Mouse (Mus musculus): ENCODE data around the gene 6430571L13Rik.
A peak's percentile ranks its signal among the peaks of the same experiment; 100 is the strongest.

The 6430571L13Rik gene

GRCm38 (mm10) chr9:107384396-107384795, 44.0 kb downstream of the 6430571L13Rik start:
- no peak for DNase-seq (ENCODE audit: low spot score)

DNA sequence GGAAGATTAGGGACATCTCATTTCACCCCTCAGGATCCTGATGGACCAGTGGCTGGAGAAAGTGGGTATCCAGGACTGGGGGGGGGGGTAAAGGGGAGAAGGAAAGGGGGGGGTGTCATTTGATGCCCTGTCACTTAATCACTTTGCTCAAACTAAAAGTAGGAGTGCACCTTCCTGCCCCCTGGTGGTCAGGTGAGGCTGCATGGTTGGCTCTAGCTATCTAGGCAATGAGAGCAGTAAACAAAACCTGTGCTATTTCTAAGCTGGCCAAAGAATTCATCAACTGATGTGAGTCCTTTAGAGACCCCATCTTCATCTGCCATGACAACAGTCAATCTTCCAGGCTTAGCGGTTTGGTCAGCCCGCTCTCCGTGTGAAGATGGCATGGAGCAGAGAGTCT, 46.3 kb downstream of the 6430571L13Rik start:
- no peak for DNase-seq (ENCODE audit: low spot score)

DNA sequence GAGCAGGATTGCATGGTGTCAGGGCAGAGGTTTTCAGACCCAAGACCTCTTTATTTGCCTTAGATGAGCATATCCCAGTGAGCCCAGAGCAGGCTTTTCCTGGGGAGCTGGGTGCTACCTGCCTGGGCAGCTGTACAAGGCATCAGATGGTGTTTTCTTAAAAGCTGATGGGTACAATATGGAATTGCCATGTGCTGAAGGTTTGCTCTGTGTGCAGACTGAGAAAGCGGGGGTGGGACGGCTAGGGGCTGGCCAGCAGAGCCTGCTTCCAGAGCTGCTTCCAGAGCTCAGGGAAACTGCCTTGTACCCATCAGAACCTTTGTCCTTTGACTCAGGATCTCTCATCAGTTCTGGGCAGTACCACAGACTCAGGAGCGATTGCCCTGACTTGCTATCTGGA, 47.3 kb downstream of the 6430571L13Rik start:
- DNase-seq (ENCODE audit: low spot score): no peak

DNA sequence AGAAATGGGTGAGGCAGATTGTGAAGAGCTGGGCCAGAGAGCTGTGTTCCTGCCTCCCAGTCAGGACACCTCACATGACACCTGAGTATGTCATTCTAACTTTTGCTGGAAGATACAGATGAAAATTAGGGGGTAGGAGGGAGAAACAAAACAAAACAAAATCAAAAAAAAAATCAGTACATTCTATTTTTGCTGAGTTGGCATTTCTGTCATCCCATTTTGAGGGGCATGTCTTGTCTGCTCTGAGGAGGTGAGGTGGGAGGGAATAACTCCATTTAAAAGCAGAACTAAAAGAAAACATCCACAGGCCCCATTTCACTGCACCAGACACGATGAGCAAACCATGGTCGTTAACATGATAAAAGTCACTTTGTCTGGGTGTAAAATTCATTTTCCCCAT, 47.9 kb downstream of the 6430571L13Rik start:
- DNase-seq (ENCODE audit: low spot score): no peak

- no peak for DNase-seq (ENCODE audit: low spot score)
Observed at GRCm38 (mm10) chr9:107396397-107396796, 56.0 kb downstream of the 6430571L13Rik start.

DNA sequence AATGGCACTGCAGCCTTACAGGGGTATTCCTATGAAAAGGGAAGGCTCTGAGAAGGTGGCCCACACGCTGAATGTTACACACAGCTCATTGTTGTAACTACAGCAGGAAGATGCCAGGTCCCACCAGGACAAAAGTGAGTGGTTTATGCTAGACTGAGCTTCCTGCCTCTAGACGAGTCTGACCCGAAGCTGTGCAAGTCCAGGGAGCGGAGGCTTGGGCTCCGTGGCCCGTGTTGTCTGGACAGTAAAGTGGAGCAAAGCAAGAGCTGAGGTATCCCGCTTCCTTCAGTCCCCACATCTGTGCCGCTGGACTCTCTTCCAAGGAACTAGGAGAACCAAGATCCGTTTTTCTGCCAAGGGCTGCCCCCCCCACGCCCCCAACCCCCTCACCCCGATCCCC, 58.6 kb downstream of the 6430571L13Rik start:
- DNase-seq (ENCODE audit: low spot score): no peak

DNA sequence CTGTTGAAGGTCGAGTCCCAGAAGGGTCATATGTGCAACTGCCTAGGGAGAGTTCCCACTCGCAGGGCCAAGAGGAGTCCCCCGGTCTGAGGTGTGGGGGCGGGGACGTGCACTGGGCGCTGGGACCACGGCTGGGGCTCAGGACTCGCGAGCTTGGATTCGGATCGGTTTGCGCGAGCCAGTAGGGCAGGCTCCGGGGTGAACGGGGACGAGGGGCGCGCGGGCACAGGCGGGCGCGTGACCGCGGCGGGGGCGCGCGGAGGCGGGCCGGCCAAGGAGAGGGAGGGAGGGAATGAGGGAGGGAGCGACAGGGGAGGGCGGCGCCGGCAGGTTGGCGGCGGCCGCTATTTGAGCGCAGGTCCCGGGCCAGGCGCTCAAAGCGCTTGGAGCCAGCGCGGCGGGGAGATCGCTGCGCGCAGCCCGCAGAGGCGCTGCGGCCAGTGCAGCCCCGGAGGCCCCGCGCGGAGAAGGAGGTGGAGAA, 59.1 kb downstream of the 6430571L13Rik start, which contains the start of gene Cacna2d2:
Gene Cacna2d2 (plus strand): TSS at position 122 of the 481 bp plus-strand sequence.
- DNase-seq (ENCODE audit: low spot score): peak; percentile 44

DNA sequence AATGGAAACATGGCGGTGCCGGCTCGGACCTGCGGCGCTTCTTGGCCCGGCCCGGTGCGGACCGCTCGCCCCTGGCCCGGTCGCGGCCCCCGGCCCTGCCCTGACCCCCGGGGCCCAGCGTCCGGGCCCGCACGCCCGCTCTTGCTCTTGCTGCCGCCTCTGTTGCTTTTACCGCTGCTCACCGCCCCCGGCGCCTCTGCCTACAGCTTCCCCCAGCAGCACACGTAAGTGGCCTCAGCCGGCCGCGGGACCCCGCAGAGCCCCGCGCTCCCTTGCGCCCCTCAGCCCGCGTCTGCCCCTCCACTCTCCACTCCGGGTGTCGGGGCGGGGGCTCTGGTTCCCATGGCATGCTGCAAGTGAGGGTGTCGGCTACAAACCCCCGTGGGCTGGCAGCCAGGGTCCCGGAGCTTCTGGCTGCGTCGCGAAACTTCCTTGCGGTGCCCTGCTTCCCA, 59.7 kb downstream of the 6430571L13Rik start:
- no peak for DNase-seq (ENCODE audit: low spot score)

DNA sequence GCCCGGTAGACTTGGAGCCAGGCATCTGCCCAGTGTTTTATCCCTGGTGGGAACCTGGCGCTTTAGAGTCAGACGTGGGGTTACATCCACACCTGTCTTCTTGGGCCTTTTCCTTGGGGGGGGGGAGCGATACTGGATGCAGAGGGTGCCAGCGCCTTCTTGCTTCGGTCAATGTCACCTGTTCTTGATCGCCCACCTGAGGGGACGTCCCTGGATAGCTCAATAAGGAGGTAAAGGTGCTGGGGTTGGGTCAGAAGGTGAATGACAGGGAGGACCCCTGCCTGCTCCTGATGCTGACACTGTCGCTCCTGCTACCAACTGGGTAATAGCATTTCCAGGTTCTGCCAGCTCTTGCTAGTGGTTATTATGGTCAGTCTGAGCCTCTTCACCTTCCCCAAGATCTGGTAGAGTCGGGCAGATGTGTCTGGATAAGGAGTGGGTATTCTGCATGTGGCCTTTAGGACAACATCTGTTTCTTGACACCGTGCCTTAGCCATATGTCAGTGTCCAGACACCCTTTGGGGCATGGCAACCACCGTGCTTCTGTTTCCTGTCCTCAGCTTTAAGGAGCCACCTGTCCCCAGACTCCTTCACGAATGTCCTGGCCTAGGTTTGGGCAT, 60.4 kb downstream of the 6430571L13Rik start:
- DNase-seq (ENCODE audit: low spot score): no peak
